Mouse (Mus musculus) spleen, adult 2 months (tissue): ENCODE results near the gene Gdi2. TPM values are rescaled to one million over a fixed set of nuclear protein-coding genes. Genes with fewer than 3 reads are reported as not detected.
"Not testable (repeated sequence)": the region's sequence is repeated elsewhere in the genome, so short reads cannot be mapped to it uniquely, and the experiment has no call there.

Experiments used
- DNase-seq, 2 experiments: peaks; one replicate each; pipeline versions ENCODE4 v3.0.0 to v3.0.0-alpha.2; 2012 to 2021; ENCODE audit warnings: low spot score in 2 of 2, low read depth in 1 of 2
- H3K27ac ChIP-seq: fragments of 200-500 bp; 2 replicates; pipeline ENCODE4 v1.5.1; 2012; ENCODE audit warnings: low read length, inconsistent platforms; ENCODE audit not compliant: insufficient read depth
- H3K27me3 ChIP-seq: fragments of 200-500 bp; 2 replicates; pipeline ENCODE4 v1.6.1; 2012; ENCODE audit warnings: mild to moderate bottlenecking, moderate library complexity, low read length, inconsistent platforms; ENCODE audit not compliant: control insufficient read depth, insufficient read depth
- H3K36me3 ChIP-seq: fragments of 200-500 bp; 2 replicates; pipeline ENCODE4 v1.6.1; 2012; ENCODE audit warnings: mild to moderate bottlenecking, low read length, inconsistent platforms; ENCODE audit not compliant: control insufficient read depth, insufficient read depth
- H3K4me1 ChIP-seq: fragments of 200-500 bp; 2 replicates; pipeline ENCODE4 v1.6.1; 2011; ENCODE audit warnings: inconsistent platforms; ENCODE audit not compliant: control insufficient read depth, insufficient read depth, insufficient read length
- H3K4me3 ChIP-seq: fragments of 200-500 bp; 2 replicates; pipeline ENCODE4 v1.5.1; 2011; ENCODE audit warnings: mild to moderate bottlenecking, inconsistent platforms; ENCODE audit not compliant: insufficient read depth, insufficient read length; ENCODE audit errors: extremely low read depth
- CTCF ChIP-seq: fragments of 200-500 bp; IDR thresholded peaks from 2 replicates; pipeline ENCODE4 v1.5.1; 2011; ENCODE audit warnings: mild to moderate bottlenecking, inconsistent platforms; ENCODE audit not compliant: insufficient read depth, insufficient read length, insufficient replicate concordance; ENCODE audit errors: extremely low read depth
- POLR2A ChIP-seq: fragments of 200-500 bp; IDR thresholded peaks from 2 replicates; pipeline ENCODE4 v1.6.1; 2011; ENCODE audit warnings: low read depth, low read length, inconsistent platforms
- WGBS: fragments of 180-500 bp; shearing (Covaris S2); methylation state at CpG from one replicate; pipeline ENCODE4 v1.1.7; 2018; 5-methylcytosine and 5-hydroxymethylcytosine counted together
- polyA plus RNA-seq: library from polyadenylated mRNA; depleted of rRNA; stranded (reverse); fragments of >200 nt; gene quantifications from 2 replicates; pipeline ENCODE4 v1.2.3, GENCODE M21; 2012

The Gdi2 gene
- polyA plus RNA-seq, 1 experiment: 114 TPM

GRCm38 (mm10) chr13:3523946-3524345 lies 13.9 kb upstream of the Gdi2 start:
- 60% methylated on average over 1 of the region's 1 CpGs for WGBS
- Histone ChIP-seq H3K36me3 (no peaks in the 10 kb centered on the region), H3K4me1 (peaks cover 3% of the 10 kb centered on the region; the same call in 1 of the 2 replicates), H3K27ac (no peak overlapping the region), H3K27me3 (no peaks in the 10 kb centered on the region), H3K4me3 (no peak overlapping the region)
- DNase-seq: no peak
- TF ChIP-seq CTCF (no peak), POLR2A (no peak)

- no peak for TF ChIP-seq CTCF
- TF ChIP-seq POLR2A: no peak
- H3K27ac ChIP-seq: peak overlapping the region; percentile 69
- DNase-seq: no peak
Measured at GRCm38 (mm10) chr13:3525611-3526051, 12.2 kb upstream of the Gdi2 start.

GRCm38 (mm10) chr13:3526328-3526727 lies 11.5 kb upstream of the Gdi2 start:
- peak; percentile 65 to 94 for DNase-seq
- H3K27ac ChIP-seq: peak overlapping the region; percentile 85
- no peak for TF ChIP-seq CTCF
- TF ChIP-seq POLR2A: peak; percentile 23; the same call in 1 of the 2 replicates
- 9% methylated on average over 8 of the region's 8 CpGs for WGBS
- no peaks in the 10 kb centered on the region for H3K36me3 ChIP-seq
- no peak overlapping the region for H3K4me3 ChIP-seq
- peaks cover 3% of the 10 kb centered on the region for H3K4me1 ChIP-seq
- H3K27me3 ChIP-seq: no peaks in the 10 kb centered on the region

More at GRCm38 (mm10) chr13:3525611-3526051, 12.2 kb upstream of the Gdi2 start:
- 73% methylated on average over 4 of the region's 4 CpGs for WGBS
- Histone ChIP-seq H3K27me3 (no peaks in the 10 kb centered on the region), H3K4me3 (no peak overlapping the region), H3K36me3 (no peaks in the 10 kb centered on the region), H3K4me1 (peaks cover 3% of the 10 kb centered on the region)

- Histone ChIP-seq H3K36me3 (no peaks in the 10 kb centered on the region), H3K4me1 (peaks cover 3% of the 10 kb centered on the region), H3K27me3 (no peaks in the 10 kb centered on the region), H3K27ac (no peak overlapping the region), H3K4me3 (no peak overlapping the region)
- TF ChIP-seq POLR2A (no peak), CTCF (no peak)
- DNase-seq: no peak
- 64% methylated on average over 3 of the region's 3 CpGs for WGBS
Measured at GRCm38 (mm10) chr13:3530451-3530850, 7.4 kb upstream of the Gdi2 start.

GRCm38 (mm10) chr13:3531176-3531575 lies 6.7 kb upstream of the Gdi2 start:
- not testable (repeated sequence) for H3K4me1 ChIP-seq, H3K27ac ChIP-seq, H3K4me3 ChIP-seq, H3K36me3 ChIP-seq, DNase-seq, H3K27me3 ChIP-seq
- 91% methylated on average over 2 of the region's 2 CpGs for WGBS

GRCm38 (mm10) chr13:3531692-3532320 lies 6.1 kb upstream of the Gdi2 start:
- TF ChIP-seq CTCF (no peak), POLR2A (no peak)
- Histone ChIP-seq H3K27me3 (no peaks in the 10 kb centered on the region), H3K4me1 (peaks cover 3% of the 10 kb centered on the region), H3K36me3 (no peaks in the 10 kb centered on the region), H3K4me3 (no peak overlapping the region), H3K27ac (no peak overlapping the region)
- no peak for DNase-seq
- WGBS: 85% methylated on average over 10 of the region's 10 CpGs

GRCm38 (mm10) chr13:3532451-3532850 lies 5.4 kb upstream of the Gdi2 start:
- Histone ChIP-seq H3K4me1 (peaks cover 5% of the 10 kb centered on the region), H3K36me3 (no peaks in the 10 kb centered on the region), H3K27ac (no peak overlapping the region), H3K4me3 (no peak overlapping the region), H3K27me3 (no peaks in the 10 kb centered on the region)
- DNase-seq: no peak
- WGBS: 74% methylated on average over 4 of the region's 4 CpGs
- no peak for TF ChIP-seq POLR2A
- no peak for TF ChIP-seq CTCF
